Mouse (Mus musculus) forebrain, embryonic 16.5 days (tissue): ENCODE data around the gene Prps1. TPM values are rescaled to one million over a fixed set of nuclear protein-coding genes. Genes with fewer than 3 reads are reported as not detected.
"Not testable (repeated sequence)": the region's sequence is repeated elsewhere in the genome, so short reads cannot be mapped to it uniquely, and the experiment has no call there.

Experiments
- ATAC-seq: fragments of 200-750 bp; cut with Nextera tagmentation; 2 replicates; pipeline ENCODE4 v1.8.0; 2017; ENCODE audit warnings: mild to moderate bottlenecking, moderate library complexity
- H3K27ac ChIP-seq: fragments of 300-500 bp; sonication (generic); 2 replicates; pipeline ENCODE4 v1.5.1; 2014; ENCODE audit warnings: low read length, control low read depth
- H3K27me3 ChIP-seq: fragments of 300-500 bp; sonication (generic); replicated peaks from 2 replicates; pipeline ENCODE4 v1.6.1; 2014; ENCODE audit warnings: low read length; ENCODE audit not compliant: control insufficient read depth, insufficient read depth
- H3K36me3 ChIP-seq: fragments of 300-500 bp; sonication (generic); 2 replicates; pipeline ENCODE4 v1.6.1; 2014; ENCODE audit not compliant: control insufficient read depth, insufficient read depth
- H3K4me1 ChIP-seq: fragments of 300-500 bp; sonication (generic); replicated peaks from 2 replicates; pipeline ENCODE4 v1.6.1; 2014; ENCODE audit warnings: low read length; ENCODE audit not compliant: control insufficient read depth, insufficient read depth
- H3K4me2 ChIP-seq: fragments of 300-500 bp; sonication (generic); 2 replicates; pipeline ENCODE4 v1.6.1; 2014; ENCODE audit warnings: mild to moderate bottlenecking, low read length, control low read depth
- H3K4me3 ChIP-seq: fragments of 300-500 bp; sonication (generic); replicated peaks from 2 replicates; pipeline ENCODE4 v1.5.1; 2014; ENCODE audit warnings: mild to moderate bottlenecking, low read length, control low read depth
- H3K9ac ChIP-seq: fragments of 300-500 bp; sonication (generic); replicated peaks from 2 replicates; pipeline ENCODE4 v1.6.1; 2014; ENCODE audit warnings: low read depth, low read length, control low read depth
- H3K9me3 ChIP-seq: fragments of 300-500 bp; sonication (generic); 2 replicates; pipeline ENCODE4 v1.6.1; 2016; ENCODE audit warnings: low read length; ENCODE audit not compliant: control insufficient read depth
- WGBS: fragments of 180-500 bp; shearing (Covaris S2); extraction: QIAGEN DNeasy Blood & Tissue Kit; methylation state at CpG from one replicate; pipeline ENCODE4 v1.1.7; 2014; 5-methylcytosine and 5-hydroxymethylcytosine counted together
- polyA plus RNA-seq: library from polyadenylated mRNA; unstranded; fragments of >200 nt; fragmentation: Nextera tagmentation; extraction: Ambion mirVana; gene quantifications from 2 replicates; pipeline ENCODE4 v1.2.1, GENCODE M21; 2015

Prps1 gene
- polyA plus RNA-seq, 1 experiment from 2014 or later = 80.1 TPM

DNA sequence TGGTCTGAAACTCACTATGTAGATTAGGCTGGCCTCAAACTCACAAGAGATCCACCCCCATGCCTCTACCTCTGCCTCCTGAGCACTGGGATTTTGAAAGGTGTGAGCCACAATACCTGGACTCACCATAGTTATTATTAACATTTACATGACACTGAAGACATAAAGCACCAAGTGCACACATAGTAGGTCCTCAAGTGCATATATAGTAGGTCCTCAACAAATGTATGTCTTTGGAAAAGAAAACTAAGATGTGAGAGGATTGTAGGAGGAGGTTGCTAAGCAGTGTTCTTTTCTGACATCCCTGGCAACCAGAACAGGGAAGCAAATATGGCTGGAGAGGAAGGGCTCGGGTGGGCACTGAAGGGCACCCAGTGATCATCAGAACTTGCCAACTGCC, 51.0 kb downstream of the Prps1 start:
- no peaks in the 10 kb centered on the region for H3K4me1 ChIP-seq
- H3K9ac ChIP-seq = no peak overlapping the region
- no peak overlapping the region for H3K4me3 ChIP-seq
- H3K27ac ChIP-seq = no peak overlapping the region
- ATAC-seq = no peak
- H3K4me2 ChIP-seq = no peak overlapping the region
- 90% methylated on average over 1 of the region's 1 CpGs for WGBS
- no peaks in the 10 kb centered on the region for H3K36me3 ChIP-seq
- H3K9me3 ChIP-seq = no peaks in the 10 kb centered on the region
- 0 out of 2 replicates have a peak, but pooled peaks cover 3% of the 10 kb centered on the region for H3K27me3 ChIP-seq

DNA sequence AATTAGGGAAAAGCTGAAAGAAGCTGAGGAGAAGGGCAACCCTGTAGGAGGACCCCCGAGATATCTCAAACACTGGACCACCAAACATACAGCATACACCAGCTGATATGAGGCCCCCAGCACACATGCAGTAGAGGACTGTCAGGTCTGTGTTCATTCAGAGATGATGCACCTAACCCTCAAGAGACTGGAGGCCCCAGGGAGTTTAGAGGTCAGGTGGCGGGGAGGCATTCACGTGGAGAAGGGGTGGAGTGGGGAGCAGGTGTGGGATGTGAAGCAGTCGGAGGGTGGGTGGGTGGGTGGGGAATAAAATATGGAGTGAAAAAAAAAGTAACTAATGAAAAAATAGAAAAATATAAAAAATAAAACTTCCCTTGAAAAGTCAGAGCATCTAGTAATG, 52.4 kb downstream of the Prps1 start:
- H3K27ac ChIP-seq, H3K4me1 ChIP-seq, H3K4me3 ChIP-seq, ATAC-seq, H3K36me3 ChIP-seq, H3K9ac ChIP-seq, H3K4me2 ChIP-seq, H3K27me3 ChIP-seq, H3K9me3 ChIP-seq: not testable (repeated sequence)
- WGBS = 74% methylated on average over 4 of the region's 4 CpGs

DNA sequence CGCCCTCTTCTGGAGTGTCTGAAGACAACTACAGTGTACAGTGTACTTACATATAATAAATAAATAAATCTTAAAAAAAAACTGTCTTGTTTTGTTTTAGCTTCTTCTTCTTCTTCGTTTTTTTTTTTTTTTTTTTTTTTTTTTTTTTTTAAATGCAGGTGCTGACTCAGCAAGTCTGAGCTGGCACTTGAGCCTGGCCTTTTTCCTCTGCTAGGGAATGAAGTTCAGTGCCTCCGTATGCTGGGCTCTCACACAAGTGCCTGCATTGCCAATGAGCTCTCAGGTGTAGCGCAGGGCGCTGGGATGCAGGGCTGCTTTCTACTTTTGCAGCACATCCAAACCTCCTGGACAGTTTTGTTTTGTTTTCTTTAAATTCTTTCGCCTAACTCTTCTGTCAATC, 53.4 kb downstream of the Prps1 start:
- H3K27ac ChIP-seq = no peak overlapping the region
- no peak overlapping the region for H3K9ac ChIP-seq
- no peaks in the 10 kb centered on the region for H3K36me3 ChIP-seq
- 61% methylated on average over 6 of the region's 6 CpGs for WGBS
- H3K4me2 ChIP-seq = no peak overlapping the region
- H3K27me3 ChIP-seq = 0 out of 2 replicates have a peak, but pooled peaks cover 3% of the 10 kb centered on the region
- H3K9me3 ChIP-seq = no peaks in the 10 kb centered on the region
- ATAC-seq = no peak
- H3K4me1 ChIP-seq = no peaks in the 10 kb centered on the region
- no peak overlapping the region for H3K4me3 ChIP-seq

DNA sequence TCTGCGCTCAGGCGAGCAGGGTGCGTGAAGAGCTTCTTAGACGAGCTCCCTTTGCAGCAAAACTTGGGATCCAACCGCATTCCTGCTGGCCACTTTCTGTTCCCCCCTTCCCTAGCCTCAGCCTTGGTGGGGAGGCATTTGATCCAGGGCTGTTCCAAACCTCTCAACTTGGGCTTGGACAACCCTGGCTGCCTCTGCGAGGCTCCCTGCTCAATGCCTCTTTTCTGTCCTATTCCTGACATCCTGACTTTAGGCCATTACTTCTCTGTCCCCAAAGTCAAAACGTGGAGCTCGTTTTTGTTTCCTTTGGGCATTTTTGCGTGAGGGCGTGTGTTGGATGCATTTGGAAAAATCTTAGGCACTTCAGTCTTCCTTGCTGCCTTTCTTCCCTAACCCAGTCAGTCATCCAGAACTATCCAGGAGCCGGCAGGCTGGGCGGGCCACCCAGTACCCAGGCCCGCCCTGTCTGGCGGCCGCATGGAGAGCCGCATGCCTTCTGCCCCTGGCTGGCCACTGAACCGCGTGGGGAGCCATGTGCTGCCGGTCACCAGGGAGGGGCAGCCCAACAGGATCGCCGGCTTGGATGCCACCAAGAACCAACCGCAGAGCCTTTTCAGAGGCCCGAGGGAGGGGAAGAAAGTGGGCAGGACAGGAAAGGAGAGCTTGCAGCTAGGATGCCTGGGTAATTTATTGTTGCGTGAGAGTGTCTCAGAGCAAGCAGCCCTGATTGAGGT, 54.5 kb downstream of the Prps1 start:
- Histone ChIP-seq H3K4me3 (peak overlapping the region; percentile 17; the same call in 1 of the 2 replicates), H3K27me3 (peaks cover 3% of the 10 kb centered on the region; the same call in 1 of the 2 replicates), H3K27ac (no peak overlapping the region), H3K9me3 (no peaks in the 10 kb centered on the region), H3K9ac (peak overlapping the region; percentile 40; the same call in 1 of the 2 replicates), H3K4me1 (no peaks in the 10 kb centered on the region), H3K36me3 (no peaks in the 10 kb centered on the region), H3K4me2 (peak overlapping the region; percentile 34)
- peak; percentile 43; the same call in 1 of the 2 replicates for ATAC-seq
- 33% methylated on average over 24 of the region's 24 CpGs for WGBS

DNA sequence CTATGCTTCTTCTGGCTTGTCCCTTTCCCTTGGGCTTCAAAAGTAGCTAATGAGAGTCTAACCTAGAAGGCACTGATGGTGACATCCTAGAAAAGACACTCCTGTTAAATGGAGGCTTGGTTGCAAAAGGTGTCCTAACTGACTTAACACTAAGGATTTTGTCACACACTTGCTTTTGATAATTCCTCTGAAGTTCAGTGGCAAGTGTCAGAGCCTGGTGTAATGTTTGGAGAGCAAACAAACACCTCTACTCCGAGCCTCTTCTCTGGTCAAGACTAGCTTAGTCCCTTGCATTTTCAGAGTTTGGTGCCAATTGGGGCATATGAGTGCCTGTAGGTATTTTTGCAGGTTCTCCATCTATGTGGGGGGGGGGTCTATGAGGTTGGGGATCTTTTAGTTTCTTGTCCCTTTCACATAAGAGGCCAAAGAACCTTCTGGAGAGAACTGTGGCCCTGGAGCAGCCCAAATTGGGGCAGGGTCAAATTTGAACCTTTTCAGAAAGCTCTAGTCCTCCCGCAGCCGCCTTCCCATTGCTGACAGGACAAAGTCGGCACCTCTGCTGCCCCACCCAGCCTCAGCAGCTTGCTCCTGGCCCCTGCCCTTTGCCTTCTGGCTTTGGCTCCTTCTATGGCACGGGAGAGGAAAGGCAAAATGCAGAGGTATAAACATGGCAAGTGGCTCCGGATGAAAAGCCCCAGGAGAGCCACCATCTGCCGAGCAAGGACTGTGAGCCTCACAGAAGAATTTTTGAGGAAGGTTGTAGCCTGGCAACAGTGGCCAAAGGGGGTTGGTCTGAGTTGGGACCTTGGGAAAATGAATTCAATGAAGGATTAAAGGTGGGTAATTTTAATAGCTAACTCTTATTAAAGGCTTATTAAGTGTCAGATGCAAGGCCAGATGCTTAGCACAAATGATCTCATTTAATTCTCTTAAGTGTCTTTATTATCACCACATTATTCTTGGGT, 55.6 kb downstream of the Prps1 start:
- ATAC-seq = no peak
- H3K4me1 ChIP-seq = no peaks in the 10 kb centered on the region
- no peaks in the 10 kb centered on the region for H3K9me3 ChIP-seq
- whole genome bisulfite sequencing = 48% methylated on average over 7 of the region's 7 CpGs
- no peak overlapping the region for H3K9ac ChIP-seq
- H3K36me3 ChIP-seq = no peaks in the 10 kb centered on the region
- H3K27ac ChIP-seq = no peak overlapping the region
- no peak overlapping the region for H3K4me3 ChIP-seq
- H3K27me3 ChIP-seq = peaks cover 3% of the 10 kb centered on the region; the same call in 1 of the 2 replicates
- no peak overlapping the region for H3K4me2 ChIP-seq

DNA sequence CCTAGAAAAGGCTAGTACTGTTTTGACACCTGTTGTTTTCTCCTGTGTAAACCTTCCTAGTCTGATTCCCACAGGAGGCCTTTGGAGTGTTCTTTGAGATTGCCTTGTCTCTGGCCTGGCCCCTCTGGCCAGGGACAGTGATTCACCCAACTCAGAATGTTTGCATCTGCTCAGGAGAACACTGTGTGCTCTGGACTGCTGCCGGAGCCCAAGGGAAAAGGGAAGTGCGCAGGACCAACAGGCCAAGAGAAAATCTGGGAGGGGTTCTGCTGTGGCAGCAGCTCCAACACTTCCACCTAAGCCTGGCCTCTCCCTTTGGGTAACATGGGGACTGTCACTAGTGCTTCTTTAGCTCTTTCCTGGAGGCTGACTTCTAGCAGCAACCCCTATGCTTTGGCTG, 57.0 kb downstream of the Prps1 start:
- Histone ChIP-seq H3K4me1 (no peaks in the 10 kb centered on the region), H3K9ac (no peak overlapping the region), H3K36me3 (no peaks in the 10 kb centered on the region), H3K27ac (no peak overlapping the region), H3K4me2 (no peak overlapping the region), H3K4me3 (no peak overlapping the region), H3K9me3 (no peaks in the 10 kb centered on the region), H3K27me3 (peaks cover 3% of the 10 kb centered on the region; the same call in 1 of the 2 replicates)
- 96% methylated on average over 2 of the region's 2 CpGs for WGBS
- ATAC-seq = no peak

DNA sequence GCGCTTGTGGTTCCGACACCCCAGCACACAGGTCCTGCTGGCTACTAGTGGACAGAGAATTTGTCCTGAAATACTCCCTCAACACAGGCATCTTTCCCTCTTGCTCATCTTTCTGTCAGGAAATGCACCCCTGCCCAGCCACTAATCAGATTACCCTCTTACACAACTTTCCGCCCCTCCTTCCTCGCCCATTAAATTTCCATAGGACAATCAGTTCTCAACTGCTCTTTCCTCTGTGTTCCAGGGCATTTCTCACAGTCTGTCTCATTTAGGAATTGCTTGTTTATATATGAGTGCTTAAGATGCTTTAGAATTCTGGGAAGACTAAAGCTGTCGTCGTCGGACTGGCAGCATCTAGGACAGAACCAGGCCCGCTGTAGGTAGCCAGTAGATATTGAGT, 61.9 kb downstream of the Prps1 start:
- H3K4me2 ChIP-seq = no peak overlapping the region
- no peaks in the 10 kb centered on the region; the same call in 1 of the 2 replicates for H3K27me3 ChIP-seq
- H3K27ac ChIP-seq = no peak overlapping the region
- H3K9ac ChIP-seq = no peak overlapping the region
- WGBS = 88% methylated on average over 8 of the region's 8 CpGs
- H3K4me1 ChIP-seq = 0 out of 2 replicates have a peak, but pooled peaks cover 2% of the 10 kb centered on the region
- no peak overlapping the region for H3K4me3 ChIP-seq
- H3K36me3 ChIP-seq = no peaks in the 10 kb centered on the region
- no peak for ATAC-seq
- no peaks in the 10 kb centered on the region for H3K9me3 ChIP-seq

DNA sequence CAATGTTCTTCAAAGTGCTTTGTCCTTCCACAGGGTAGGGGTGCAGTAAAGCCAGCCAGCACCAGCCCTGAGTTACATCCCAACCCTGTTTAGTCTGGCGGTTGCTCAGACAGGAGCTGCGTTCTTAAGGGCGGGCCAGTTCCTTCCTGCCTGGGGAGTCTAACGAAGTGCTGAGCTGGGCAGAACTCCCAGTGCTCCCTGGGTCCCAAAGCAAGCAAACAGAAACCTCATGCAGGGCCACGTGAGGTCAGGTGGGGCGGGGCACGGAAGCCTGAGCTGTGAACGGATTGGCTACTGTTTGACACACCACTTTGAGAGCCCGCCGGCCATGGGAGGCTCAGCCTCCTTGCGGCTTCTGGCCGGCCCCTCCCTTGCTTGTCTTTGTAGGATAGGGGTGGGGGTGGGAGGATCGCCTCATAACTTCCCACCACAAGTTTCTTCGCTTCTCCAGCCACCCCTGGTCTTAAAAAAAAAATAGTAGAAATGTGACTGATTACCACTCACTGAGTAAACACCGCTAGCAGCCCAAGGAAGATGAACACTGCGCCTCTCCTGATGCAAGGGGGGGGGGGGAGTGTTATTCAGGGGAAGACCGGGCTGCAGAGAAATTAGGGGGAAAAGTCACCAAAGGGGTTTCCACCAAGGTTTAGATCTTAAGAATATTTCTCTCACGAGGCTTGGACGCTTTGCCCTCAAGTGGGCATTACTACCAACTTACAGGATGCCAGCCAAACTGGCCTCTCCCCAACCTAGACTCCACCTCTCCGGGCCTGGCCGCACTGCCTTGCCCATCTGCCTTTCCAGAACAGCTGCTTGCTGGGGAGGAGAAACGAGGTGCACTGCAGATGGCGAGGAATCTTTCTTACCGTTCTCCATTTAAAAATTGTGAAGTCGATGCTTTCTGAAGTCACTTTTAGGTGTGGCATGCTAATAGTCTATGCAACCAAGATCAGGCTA, 64.0 kb downstream of the Prps1 start:
- H3K27ac ChIP-seq = no peak overlapping the region
- 23% methylated on average over 25 of the region's 25 CpGs for WGBS
- H3K4me3 ChIP-seq = 0 out of 2 replicates have a peak overlapping the region, but pooled peaks have one; percentile 8
- H3K27me3 ChIP-seq = no peaks in the 10 kb centered on the region; the same call in 1 of the 2 replicates
- H3K36me3 ChIP-seq = no peaks in the 10 kb centered on the region
- H3K9me3 ChIP-seq = no peaks in the 10 kb centered on the region
- H3K9ac ChIP-seq = no peak overlapping the region
- peak overlapping the region; percentile 43 for H3K4me2 ChIP-seq
- peak; percentile 88 for ATAC-seq
- 0 out of 2 replicates have a peak, but pooled peaks cover 2% of the 10 kb centered on the region for H3K4me1 ChIP-seq
